Mouse (Mus musculus) splenic B cell, adult 2 months (primary cell): ENCODE data around the gene Rgs6.

Source experiments
- DNase-seq: peaks from one replicate; pipeline ENCODE4 v3.0.0-alpha.2; 2011; ENCODE audit warnings: low read depth, low spot score
- H3K27me3 ChIP-seq: 2 replicates; pipeline ENCODE4 v1.6.1; 2012; ENCODE audit warnings: mild to moderate bottlenecking, low read length, moderate library complexity, mixed read lengths; ENCODE audit not compliant: control insufficient read depth, poor library complexity, insufficient read depth, severe bottlenecking
- H3K36me3 ChIP-seq: 2 replicates; pipeline ENCODE4 v1.6.1; 2012; ENCODE audit warnings: mild to moderate bottlenecking, low read length, moderate library complexity, mixed read lengths; ENCODE audit not compliant: control insufficient read depth, poor library complexity, insufficient read depth, severe bottlenecking

Gene Rgs6

DNA sequence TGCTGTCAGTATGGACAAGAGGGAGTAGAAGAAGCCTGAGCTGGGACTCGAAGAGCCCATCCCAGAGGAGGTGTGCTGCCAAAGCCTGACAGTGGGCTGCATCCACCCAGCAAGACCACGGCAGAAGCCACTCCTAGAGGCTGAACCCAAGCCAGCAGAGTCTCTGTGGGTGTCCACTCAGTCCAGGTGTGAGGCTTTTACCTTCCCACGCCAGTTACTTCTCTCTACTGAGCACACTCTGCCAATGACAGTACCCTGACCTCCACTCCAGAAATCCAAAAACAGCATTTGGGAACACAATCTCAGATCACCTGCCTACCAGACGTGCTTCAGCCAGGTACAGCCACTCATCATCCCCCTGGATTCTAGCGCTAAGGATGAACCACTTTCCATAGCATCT lies 619.4 kb downstream of the Rgs6 start:
- DNase-seq = no peak
- Histone ChIP-seq H3K27me3 (no peaks in the 10 kb centered on the region), H3K36me3 (no peaks in the 10 kb centered on the region)

DNA sequence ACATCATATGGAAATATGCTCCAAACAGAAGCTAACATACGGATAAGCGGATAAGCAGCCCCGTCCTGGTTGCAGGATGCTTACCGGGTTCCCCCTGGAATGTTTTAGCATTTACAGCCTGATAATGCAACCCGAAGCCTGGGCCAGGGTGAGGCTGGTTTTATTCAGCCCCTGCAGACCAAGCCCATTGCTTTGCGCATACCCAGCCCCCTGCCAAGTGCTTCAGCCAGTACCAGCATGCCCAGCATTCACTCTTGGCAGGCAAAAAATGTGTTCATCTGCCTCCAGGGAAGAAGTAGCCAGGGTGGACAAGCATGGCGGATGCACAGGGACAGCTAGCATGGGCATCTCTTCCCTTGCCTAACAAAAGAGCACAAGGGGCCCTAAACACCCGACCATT lies 619.9 kb downstream of the Rgs6 start:
- H3K27me3 ChIP-seq = no peaks in the 10 kb centered on the region
- H3K36me3 ChIP-seq = no peaks in the 10 kb centered on the region
- DNase-seq = no peak

DNA sequence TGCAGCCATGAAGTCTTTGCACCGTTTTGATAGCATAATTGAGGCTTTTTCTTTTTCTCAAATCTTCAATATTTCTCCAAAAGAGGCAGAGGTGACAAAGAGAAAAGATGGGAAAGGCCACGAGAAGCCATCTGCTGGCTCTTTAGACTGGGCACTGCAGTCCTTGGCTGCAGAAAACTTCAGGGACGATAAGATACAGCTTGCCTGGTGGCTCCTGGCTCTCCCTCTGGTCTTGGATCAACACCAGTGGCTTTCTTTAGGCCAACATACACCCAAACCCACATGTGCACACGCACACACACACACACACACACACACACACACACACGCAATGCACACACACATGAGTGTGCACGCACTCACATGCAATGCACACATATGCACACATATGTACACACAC lies 620.7 kb downstream of the Rgs6 start:
- Histone ChIP-seq H3K27me3 (no peaks in the 10 kb centered on the region), H3K36me3 (no peaks in the 10 kb centered on the region)
- DNase-seq = no peak

DNA sequence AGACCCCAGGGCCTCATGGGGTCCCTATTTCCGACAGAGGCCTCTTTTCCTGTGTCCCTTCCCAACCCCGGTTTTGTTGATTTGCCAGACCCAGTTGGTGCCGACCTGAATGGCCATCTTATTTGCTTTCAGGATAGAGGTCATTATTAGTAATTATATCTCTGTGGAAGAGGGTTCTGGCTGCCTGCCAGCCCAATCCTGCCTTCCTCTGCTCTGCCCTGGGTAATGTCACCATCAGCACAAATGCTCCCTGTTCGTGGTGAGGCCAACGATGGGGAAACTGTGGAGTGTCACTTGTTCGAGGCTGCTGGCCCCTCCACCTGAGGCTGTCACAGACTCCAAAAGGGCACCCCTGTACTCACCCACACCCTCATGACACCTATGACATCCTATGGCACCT lies 621.4 kb downstream of the Rgs6 start:
- no peaks in the 10 kb centered on the region for H3K27me3 ChIP-seq
- no peak for DNase-seq
- no peaks in the 10 kb centered on the region for H3K36me3 ChIP-seq

DNA sequence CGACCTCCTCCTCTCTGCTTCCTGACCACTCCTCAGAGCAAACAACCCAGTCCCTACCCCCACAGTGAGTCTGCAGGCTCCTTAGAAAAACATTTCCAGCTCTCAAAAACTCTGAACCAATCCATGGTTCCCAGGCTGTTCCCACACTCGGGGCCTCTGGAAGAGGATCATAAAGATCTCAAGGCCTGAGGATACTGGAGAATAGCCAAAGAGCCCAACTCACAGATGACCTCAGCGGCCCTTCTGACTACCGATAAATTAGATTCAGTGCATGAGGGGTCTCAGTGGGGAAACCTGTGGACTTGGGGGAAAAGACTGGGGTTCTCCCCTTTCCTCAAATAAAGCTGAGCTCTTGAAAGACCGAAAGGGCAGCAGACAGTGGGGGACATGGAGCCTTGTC lies 622.2 kb downstream of the Rgs6 start:
- DNase-seq = no peak
- Histone ChIP-seq H3K36me3 (no peaks in the 10 kb centered on the region), H3K27me3 (no peaks in the 10 kb centered on the region)

DNA sequence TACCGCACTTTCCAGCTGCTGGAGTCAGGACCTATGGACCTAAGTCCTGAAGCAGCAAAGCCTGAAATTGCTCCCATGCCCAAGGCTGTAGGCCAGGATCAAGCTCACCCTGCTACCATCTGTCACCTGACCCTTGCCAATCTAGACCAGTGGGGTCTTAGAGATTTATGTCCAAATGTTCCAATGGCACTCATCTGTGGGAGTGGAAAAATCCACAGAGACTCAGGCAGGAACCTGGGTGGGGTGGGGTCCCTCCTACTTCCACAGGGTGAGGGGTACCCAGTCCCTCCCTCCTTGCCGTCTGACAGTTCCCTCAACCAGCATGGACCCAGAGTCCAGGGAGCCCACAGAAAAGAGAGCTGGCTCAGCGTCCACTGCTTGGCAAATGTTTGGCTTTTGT lies 622.6 kb downstream of the Rgs6 start:
- Histone ChIP-seq H3K27me3 (no peaks in the 10 kb centered on the region), H3K36me3 (no peaks in the 10 kb centered on the region)
- DNase-seq = no peak

DNA sequence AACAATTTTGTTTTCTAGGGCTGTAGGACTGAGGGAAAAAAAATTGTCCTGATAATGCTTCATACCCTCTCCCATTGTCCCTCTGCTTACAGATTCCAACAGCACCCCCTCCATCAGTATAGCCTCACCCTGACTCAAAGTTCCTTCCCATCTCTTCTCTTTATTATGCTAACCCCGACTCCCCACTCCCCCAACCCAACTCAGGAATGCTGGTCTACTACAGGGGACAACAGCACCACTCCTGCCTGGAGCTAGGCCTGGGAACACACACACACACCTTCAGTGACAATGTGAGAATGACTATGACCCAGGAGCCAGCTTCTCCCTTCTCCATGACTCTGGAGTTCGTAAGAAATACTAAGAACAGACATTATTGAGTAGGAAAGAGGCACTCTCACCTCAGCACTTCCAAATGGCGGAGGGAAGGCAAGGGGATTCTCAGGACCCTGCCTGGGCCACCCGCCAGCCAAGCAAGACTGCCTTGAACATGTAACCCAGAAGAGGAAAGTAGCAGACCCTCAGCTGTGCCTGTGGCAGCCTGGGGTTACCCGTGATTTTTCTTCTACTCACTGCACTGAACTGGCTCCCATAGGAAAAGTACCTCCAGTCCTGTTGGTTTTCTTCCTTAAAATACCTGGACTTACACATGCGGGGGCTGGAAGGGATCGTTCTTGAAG lies 623.2 kb downstream of the Rgs6 start:
- Histone ChIP-seq H3K36me3 (no peaks in the 10 kb centered on the region), H3K27me3 (no peaks in the 10 kb centered on the region)
- no peak for DNase-seq
